Mouse (Mus musculus) kidney, adult 18-20 months (tissue): Measurements from ENCODE around the gene Camkk2.

Source experiments
- DNase-seq: peaks from one replicate; pipeline ENCODE4 v3.0.0; 2021

The Camkk2 gene

GRCm38 (mm10) chr5:122693431-122694207, 85.6 kb downstream of the Camkk2 start:
- DNase-seq, result no peak

GRCm38 (mm10) chr5:122690486-122690885, 88.7 kb downstream of the Camkk2 start:
- DNase-seq, result no peak

GRCm38 (mm10) chr5:122689153-122689552, 90.1 kb downstream of the Camkk2 start:
- DNase-seq, result no peak

GRCm38 (mm10) chr5:122687391-122687790, 91.8 kb downstream of the Camkk2 start:
- DNase-seq, result no peak

GRCm38 (mm10) chr5:122683926-122684325, 95.3 kb downstream of the Camkk2 start:
- no peak for DNase-seq

GRCm38 (mm10) chr5:122681276-122681675, 97.9 kb downstream of the Camkk2 start:
- no peak for DNase-seq
